Mouse (Mus musculus) cerebellum, adult 11-12 months (tissue): ENCODE measurements around the gene Tcf7.
"Not testable (repeated sequence)": the region's sequence is repeated elsewhere in the genome, so short reads cannot be mapped to it uniquely, and the experiment has no call there.

Source experiments
- DNase-seq: peaks from one replicate; pipeline ENCODE4 v3.0.0; 2022

Gene Tcf7

GRCm38 (mm10) chr11:52227053-52227452, 55.8 kb downstream of the Tcf7 start:
- DNase-seq, result no peak

- DNase-seq, result no peak
Observed at GRCm38 (mm10) chr11:52225986-52226599, 56.7 kb downstream of the Tcf7 start.

DNA sequence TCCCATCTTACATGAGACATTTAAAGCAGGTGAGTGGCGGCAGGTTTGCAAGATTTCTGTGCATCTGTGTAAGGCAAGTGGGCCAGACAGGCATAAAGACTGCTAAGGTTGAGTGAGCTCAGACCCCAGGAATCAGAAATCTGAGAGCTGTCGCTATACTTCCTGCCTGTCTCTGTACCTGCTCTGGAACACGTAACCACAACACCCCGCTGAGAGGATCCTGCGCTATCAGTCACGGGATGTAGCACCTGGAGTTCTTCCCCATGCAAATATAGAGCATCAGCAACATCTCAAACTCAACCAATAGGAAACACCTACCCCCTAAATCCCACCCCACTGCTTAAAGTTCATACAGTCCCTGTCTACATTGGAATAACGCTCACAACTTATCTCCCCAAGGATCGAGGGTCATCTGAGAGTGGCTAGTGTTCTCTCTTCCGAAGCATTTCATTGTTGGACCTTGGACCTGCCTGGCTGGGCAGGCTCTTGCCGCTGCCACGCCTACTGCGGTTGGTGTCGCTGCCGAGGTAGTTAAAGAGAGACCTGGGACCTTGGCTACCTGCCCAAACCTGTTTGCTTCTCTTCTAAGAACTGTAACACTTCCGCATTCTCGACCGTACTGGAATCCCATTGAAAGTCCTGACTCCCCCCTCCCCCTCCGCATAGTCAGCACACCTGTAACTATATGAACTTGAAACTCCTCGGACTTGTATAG, 58.7 kb downstream of the Tcf7 start:
- DNase-seq, result no peak

GRCm38 (mm10) chr11:52222891-52223290, 59.9 kb downstream of the Tcf7 start:
- DNase-seq, result no peak

DNA sequence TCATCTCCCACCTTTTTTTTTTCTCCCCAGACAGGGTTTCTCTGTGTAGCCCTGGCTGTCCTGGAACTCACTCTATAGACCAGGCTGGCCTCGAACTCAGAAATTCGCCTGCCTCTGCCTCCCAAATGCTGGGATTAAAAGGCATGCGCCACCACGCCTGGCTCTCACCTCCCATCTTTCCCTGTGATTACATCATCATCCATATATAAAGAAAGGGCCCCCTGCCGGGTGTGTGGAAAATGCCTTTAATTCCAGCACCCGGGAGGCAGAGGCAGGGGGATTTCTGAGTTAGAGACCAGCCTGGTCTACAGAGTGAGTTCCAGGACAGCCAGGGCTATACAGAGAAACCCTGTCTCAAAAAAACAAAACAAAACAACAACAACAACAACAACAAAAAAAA, 60.9 kb downstream of the Tcf7 start:
- not testable (repeated sequence) for DNase-seq

DNA sequence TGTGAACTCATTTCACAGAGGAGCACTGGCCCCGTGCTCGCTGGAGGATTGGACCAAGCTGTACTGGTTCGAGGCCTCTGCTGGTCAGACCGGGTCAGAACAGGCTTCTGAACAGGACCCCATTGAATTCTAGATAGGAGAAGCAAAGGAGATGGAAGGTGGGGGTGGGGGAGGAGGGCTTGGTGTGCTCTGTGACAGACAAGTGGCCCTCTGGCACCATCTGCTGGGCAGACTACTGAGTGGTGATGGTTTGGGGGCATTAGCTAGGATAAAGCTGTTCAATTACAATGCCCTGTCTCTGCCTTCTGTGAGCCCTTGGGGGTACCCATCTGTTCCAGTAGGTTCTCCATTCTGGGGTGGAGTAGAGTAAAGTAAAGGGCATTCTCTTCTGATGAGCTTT, 62.5 kb downstream of the Tcf7 start:
- DNase-seq, result peak; percentile 35

DNA sequence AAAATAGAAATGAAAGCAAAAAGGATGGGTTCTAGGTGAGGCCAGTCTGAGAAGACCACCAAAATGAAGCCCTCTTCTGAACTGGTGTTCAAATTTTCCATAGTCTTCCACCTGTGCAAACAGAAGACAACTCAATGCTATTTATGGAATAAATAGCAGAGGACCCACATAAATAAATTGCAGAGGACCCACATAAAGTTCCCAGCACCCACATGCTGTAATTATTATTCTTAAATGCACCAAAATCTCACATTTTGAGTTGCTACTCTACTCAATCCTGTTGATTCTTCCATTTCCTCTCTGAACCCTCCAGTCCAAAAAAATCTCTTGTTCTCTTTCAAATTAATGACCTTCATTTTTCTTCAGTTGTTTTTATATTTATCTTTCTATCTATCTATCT, 68.9 kb downstream of the Tcf7 start, which contains the start of gene Olfr1371:
Gene Olfr1371, minus strand, starts transcription at position 101 of the 400 bp plus-strand sequence.
- DNase-seq, result no peak
